Mouse (Mus musculus) 3134 (cell line): ENCODE results near the gene Wdfy3.

Experiments
- DNase-seq: peaks from one replicate; pipeline ENCODE4 v3.0.0-alpha.2; 2011; ENCODE audit warnings: low spot score; ENCODE audit not compliant: insufficient read length; ENCODE audit errors: extremely low read depth

Wdfy3 gene

DNA sequence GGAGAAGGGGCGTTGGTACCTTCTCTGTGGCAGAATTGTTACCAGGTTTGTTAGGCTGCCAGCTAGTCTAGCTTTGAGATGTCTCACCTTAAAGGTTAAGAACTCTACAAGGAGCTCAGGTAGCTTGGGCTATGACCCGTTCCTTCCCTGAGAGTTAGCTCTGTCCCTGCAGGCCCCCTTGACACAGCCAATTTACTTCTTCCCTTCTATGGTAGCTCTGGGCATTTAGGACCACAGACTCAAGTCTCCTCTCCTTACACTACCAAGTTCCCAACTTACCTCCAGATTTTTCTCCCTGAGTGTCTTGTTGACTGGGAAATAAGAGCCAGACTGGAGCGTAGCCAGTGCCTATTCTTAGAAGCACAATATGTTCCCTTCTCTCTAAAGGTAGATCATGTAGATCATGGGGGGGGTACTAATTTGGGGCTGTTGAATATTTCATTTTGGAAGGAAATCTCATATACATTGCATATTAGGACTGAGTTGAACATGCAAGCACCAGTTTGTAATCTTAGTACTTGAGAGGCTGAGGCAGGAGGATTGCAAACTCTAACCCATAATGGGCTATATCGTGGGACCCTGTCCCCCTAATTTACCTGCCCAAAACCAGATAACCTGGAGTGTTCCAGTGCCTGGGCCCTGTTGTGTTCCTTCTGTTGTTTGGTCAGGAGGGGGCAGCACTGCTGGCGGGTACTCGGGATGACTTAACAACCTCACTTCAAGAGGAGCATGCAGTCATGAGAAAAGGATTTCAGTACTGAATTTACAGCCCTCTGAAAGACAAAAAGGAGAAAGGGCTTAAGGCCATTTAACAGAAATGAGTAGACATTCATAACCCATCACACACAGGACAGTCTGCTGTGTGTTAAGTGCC, 258.2 kb downstream of the Wdfy3 start:
- DNase-seq = no peak

DNA sequence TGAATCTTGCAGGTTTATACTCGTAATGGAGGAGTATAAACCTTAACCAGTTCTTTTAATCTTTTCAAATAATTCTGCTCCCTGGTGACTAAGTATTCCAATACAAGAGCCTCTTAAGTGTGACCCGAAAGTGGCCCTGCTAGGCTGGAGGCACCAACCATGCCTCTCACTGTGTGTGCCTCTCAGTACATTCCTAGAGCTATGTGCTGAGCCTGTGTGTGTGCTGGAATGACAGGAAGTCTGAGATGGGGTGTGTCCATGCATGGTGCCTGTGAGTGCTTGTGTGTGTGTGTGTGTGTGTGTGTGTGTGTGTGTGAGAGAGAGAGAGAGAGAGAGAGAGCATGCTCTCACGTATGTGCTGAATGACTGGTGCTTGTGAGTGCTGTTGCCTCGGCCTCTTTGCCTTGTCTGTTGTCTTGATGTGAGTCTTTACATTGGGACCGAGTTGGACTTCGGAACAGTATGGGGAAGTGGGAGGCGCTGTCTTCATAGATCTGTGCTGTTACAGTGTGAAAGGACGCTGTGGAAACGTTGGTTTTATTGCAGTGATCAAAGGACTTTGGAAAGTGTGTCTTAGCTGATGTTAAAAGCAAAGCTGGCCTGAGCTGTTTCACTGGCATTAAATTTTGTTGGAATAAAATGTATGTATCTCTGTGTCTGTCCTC, 267.2 kb downstream of the Wdfy3 start:
- no peak for DNase-seq

DNA sequence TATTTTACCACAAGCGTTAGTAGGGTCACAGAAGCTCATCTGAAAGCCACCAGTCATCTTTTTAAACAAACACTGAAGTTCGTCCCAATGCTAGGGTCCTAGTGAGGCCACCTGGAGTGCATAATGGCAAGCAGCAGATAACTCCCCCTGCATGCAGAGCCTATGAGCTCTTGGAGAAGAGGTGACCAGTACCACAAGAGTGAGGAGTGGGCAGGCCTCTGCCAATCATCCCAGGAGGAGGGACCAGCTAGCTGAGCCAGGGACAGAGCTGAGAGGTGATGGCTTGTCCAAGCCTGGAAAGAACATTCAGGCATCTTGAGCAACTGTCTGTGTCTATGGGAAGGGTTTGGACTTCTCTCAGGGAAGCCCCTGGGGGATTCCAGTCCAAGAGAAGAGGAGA, 267.8 kb downstream of the Wdfy3 start:
- no peak for DNase-seq

DNA sequence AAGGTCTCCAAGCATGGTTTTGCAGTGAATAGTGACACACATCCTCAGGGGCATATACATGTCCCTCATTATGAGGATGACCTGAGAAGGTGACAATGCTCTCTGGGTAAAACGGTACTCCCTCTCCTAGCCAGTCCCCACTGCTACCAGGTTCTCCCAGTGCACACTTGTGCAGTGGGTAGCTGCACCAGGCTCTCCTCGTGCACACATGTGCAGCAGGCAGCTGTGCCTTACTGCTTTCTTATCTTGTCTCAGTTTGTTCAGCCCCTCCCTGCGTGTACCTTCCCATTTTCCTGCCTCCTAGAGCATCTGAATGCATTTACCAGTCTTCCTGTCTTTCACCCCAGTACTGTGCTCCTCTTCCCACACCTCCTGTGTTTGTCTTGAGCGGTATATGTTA, 277.1 kb downstream of the Wdfy3 start:
- no peak for DNase-seq

DNA sequence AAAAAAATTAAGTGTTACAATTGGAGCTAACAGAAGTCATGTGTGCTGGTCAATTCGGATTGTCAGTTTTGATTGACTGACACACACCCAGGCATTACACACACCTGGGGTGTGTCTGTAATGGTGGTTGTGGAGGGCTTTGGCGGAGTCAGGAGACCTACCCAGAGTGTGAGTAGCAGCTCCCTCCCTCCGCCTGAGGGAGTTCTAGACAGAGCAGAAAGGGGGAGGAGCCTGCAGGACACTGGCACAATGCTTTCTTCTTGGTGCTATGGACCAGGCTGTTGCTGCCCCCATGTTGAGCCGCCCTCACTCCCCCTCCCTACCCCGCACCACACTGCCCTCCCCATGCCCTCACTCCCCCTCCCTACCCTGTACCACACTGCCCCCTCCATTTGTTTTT, 279.2 kb downstream of the Wdfy3 start:
- DNase-seq = no peak

DNA sequence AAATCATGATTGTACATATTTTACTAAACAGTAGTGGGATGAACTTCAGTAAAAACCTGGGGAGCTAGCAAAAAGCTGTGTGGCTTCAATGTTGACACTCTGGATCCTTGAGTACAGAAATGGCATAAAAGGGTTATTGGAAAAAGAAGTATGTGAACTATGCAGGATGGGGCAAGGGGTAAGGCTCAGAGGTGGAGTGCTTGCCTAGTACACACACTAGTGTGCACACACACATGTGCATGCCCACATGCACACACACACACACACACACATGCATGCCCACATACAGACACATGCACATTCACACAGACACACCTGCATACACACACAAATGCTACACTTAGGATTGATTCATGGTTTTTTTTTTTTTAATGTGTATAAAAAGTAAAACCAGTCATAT, 280.0 kb downstream of the Wdfy3 start:
- DNase-seq = no peak

DNA sequence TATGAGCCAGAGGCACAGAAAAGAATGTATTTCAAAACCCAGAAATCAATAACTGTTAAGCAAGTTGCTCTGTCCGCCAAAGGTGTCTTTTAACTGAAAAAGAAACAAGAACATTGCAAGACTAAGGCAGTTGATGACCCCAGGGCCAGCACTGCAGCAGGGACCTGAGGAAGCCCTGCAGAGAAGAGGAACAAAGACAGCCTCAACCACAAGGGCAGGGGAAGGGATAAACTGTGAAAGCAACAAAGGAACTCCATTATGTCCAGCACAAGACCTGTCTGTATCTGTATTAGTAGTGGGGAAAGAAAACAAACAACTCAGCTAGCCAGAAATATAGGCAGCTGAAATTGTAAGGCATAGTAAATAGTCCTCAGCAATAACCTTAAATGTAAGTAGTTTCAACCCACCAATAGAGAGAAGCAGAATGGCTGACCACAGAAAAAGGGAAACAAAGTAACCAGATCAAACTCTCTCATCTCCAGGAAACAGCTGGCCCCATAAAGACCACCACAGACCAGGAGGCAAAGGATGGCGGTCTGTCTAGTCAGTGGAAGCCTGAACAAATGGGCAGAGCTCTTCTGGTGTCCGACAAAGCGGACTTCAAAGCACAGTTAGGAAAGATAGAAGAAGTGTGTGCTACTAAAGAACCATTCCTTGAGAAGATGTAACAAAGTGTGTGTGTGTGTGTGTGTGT, 283.7 kb downstream of the Wdfy3 start:
- no peak for DNase-seq

DNA sequence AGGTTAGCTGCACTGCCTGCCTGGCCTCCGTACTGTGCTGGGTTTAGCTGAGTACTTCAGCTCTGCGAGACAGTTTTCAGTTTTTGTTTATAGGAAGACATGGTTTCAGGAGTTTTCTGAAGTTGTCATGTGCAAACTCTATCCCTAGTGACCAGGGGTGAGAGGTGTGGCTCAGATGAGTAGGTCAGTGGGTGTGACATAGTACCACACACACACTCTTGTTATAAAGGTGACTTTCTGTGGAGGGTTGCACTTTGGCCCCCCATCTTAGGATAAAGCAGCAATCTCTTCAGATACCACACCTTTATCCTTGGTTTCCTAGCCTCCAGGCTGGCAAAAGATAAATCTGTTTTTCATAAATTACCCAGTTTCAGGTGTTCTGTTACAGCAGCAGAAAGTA, 284.9 kb downstream of the Wdfy3 start:
- no peak for DNase-seq

DNA sequence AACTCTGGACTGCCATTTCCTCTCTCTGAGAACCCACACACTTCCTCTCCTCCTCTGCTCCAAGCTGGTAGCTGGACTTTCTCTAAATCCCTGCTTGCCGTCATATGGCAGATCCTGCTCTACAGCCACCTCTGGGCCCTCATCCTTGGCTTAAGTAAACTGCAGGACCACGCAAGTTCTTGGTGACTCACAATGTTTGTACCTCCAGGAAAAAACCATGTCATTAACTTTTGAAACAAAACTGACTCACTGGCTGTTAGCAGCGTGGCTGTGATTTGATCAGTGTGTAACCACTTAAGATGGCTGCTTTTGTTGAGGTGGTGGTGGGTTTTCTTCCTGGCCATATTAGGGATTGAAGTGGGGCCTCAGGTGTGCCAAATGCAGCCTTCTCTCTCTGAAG, 285.4 kb downstream of the Wdfy3 start:
- no peak for DNase-seq
